Mouse (Mus musculus): ENCODE data around the gene Shoc2. TPM values are rescaled to one million over a fixed set of nuclear protein-coding genes. Genes with fewer than 3 reads are reported as not detected.
"Not testable (repeated sequence)": the region's sequence is repeated elsewhere in the genome, so short reads cannot be mapped to it uniquely, and the experiment has no call there.

Shoc2 gene
- polyA plus RNA-seq, 1 experiment: 9.5 TPM

DNA sequence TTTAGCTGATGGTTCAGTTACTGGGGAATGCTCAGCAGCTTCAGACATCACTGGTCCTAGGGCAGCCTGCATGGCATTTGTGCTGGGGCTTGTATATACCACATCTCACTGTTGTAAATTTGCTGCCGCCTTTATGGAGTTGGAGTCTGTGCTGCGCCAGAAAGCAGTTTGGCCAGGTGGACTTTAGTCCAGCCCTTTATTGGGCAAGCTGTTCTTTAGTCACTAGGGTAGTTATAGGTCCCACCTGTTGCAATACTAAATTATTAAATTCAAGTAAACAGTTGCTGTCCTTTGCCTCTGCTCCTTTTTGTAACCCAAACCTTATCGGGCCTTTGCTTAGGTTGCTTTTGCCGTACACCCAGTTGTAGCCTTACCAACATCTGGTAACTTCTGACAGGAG is 29.2 kb upstream of the Shoc2 start:
- H3K27me3 ChIP-seq (ENCODE audit: control insufficient read depth, insufficient read depth, low read length): no peaks in the 10 kb centered on the region
- no peaks in the 10 kb centered on the region; the same call in 1 of the 2 replicates for H3K36me3 ChIP-seq (ENCODE audit: control insufficient read depth, insufficient read depth, low read length)
- H3K27ac ChIP-seq (ENCODE audit: control insufficient read depth, insufficient read depth, low read depth, low read length): no peak overlapping the region
- TF ChIP-seq POLR2A (IDR thresholded peaks at IDR 0.05; ENCODE audit: control insufficient read depth, low read depth, low read length) (no peak), CTCF (IDR thresholded peaks at IDR 0.05; ENCODE audit: control insufficient read depth, insufficient read depth, insufficient replicate concordance, low read depth, low read length) (no peak)
- H3K4me3 ChIP-seq (ENCODE audit: control insufficient read depth, low read depth, low read length): no peak overlapping the region
- H3K4me1 ChIP-seq (ENCODE audit: control insufficient read depth, insufficient read depth, low read length): no peaks in the 10 kb centered on the region

DNA sequence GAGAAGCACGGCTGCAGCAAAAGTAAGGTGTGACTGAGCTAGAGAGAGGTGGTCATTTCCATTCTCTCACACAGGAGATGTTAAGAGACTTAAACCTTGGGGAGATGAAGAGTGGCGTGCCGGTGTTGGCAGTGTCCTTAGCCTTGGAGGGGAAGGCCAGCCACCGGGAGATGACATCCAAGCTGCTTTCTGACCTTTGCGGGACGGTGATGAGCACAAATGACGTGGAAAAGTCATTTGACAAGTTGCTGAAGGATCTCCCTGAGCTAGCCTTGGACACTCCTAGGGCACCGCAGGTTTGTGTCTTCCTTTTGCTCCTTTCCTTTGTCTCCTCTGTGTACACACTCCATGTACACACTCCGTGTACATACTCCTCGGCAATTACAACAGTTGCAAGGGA is 24.6 kb upstream of the Shoc2 start:
- no peaks in the 10 kb centered on the region for H3K4me1 ChIP-seq (ENCODE audit: control insufficient read depth, insufficient read depth, low read length)
- no peak for TF ChIP-seq POLR2A (IDR thresholded peaks at IDR 0.05; ENCODE audit: control insufficient read depth, low read depth, low read length)
- no peak for TF ChIP-seq CTCF (IDR thresholded peaks at IDR 0.05; ENCODE audit: control insufficient read depth, insufficient read depth, insufficient replicate concordance, low read depth, low read length)
- peaks cover 1% of the 10 kb centered on the region; the same call in 1 of the 2 replicates for H3K36me3 ChIP-seq (ENCODE audit: control insufficient read depth, insufficient read depth, low read length)
- no peak overlapping the region for H3K4me3 ChIP-seq (ENCODE audit: control insufficient read depth, low read depth, low read length)
- H3K27ac ChIP-seq (ENCODE audit: control insufficient read depth, insufficient read depth, low read depth, low read length): no peak overlapping the region
- no peaks in the 10 kb centered on the region for H3K27me3 ChIP-seq (ENCODE audit: control insufficient read depth, insufficient read depth, low read length)

DNA sequence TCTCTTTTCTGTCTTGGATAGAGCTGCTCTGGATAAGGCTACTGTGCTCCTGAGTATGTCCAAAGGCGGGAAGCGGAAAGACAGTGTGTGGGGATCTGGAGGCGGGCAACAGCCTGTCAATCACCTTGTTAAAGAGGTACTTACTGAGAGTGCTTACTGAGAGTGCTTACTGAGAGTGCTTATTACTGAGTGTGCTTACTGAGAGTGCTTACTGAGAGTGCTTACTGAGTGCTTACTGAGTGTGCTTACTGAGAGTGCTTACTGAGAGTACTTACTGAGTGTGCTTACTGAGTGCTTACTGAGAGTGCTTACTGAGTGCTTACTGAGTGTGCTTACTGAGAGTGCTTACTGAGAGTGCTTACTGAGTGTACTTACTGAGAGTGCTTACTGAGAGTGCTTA is 22.1 kb upstream of the Shoc2 start:
- not testable (repeated sequence) for H3K27me3 ChIP-seq (ENCODE audit: control insufficient read depth, insufficient read depth, low read length); H3K27ac ChIP-seq (ENCODE audit: control insufficient read depth, insufficient read depth, low read depth, low read length); H3K4me3 ChIP-seq (ENCODE audit: control insufficient read depth, low read depth, low read length); H3K36me3 ChIP-seq (ENCODE audit: control insufficient read depth, insufficient read depth, low read length); H3K4me1 ChIP-seq (ENCODE audit: control insufficient read depth, insufficient read depth, low read length)

DNA sequence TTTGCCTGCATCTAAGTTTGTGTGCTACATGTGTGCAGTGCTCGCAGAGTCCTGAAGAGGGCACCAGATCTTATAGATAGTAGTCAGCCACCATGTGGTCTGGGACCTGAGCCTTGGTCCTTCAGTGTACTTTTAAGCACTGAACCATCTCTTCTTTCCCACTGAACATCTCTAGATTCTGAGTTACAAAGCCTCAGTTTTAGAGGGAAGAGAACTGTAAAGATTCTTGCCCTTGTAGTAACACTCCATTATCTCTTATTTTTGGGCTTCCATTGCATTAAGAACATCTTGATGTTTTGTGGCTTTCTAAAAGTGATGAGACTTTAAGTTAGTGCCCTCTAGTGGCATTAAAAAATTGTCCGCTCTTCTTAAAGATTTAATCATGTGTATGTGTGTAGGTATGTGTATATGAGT is 18.8 kb upstream of the Shoc2 start:
- no peak for TF ChIP-seq CTCF (IDR thresholded peaks at IDR 0.05; ENCODE audit: control insufficient read depth, insufficient read depth, insufficient replicate concordance, low read depth, low read length)
- TF ChIP-seq POLR2A (IDR thresholded peaks at IDR 0.05; ENCODE audit: control insufficient read depth, low read depth, low read length): no peak
- H3K4me3 ChIP-seq (ENCODE audit: control insufficient read depth, low read depth, low read length): no peak overlapping the region
- H3K27me3 ChIP-seq (ENCODE audit: control insufficient read depth, insufficient read depth, low read length): no peaks in the 10 kb centered on the region
- no peaks in the 10 kb centered on the region for H3K4me1 ChIP-seq (ENCODE audit: control insufficient read depth, insufficient read depth, low read length)
- H3K36me3 ChIP-seq (ENCODE audit: control insufficient read depth, insufficient read depth, low read length): 0 out of 2 replicates have a peak, but pooled peaks cover 1% of the 10 kb centered on the region
- no peak overlapping the region for H3K27ac ChIP-seq (ENCODE audit: control insufficient read depth, insufficient read depth, low read depth, low read length)

DNA sequence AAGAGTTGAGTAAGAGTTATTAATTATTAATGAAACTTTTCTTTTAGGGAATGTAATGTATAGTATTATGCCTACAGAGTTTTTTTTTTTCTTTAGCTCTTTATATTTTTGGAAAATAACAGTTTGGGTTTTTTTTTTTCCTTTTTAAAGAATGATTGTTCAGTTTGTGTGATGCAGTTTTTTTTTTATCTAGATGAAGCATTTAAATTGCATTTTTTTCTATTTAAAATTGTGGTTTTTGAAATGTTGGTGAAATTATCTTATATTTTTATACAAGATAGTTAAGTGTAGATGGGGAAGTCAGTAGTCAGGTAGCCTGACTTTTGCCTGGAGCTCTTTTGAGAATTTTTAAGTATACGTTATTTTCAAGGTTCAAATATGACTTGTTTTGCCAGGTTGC is 17.4 kb upstream of the Shoc2 start:
- no peak overlapping the region for H3K27ac ChIP-seq (ENCODE audit: control insufficient read depth, insufficient read depth, low read depth, low read length)
- no peak overlapping the region for H3K4me3 ChIP-seq (ENCODE audit: control insufficient read depth, low read depth, low read length)
- no peaks in the 10 kb centered on the region for H3K4me1 ChIP-seq (ENCODE audit: control insufficient read depth, insufficient read depth, low read length)
- TF ChIP-seq CTCF (IDR thresholded peaks at IDR 0.05; ENCODE audit: control insufficient read depth, insufficient read depth, insufficient replicate concordance, low read depth, low read length) (no peak), POLR2A (IDR thresholded peaks at IDR 0.05; ENCODE audit: control insufficient read depth, low read depth, low read length) (no peak)
- H3K27me3 ChIP-seq (ENCODE audit: control insufficient read depth, insufficient read depth, low read length): no peaks in the 10 kb centered on the region
- no peaks in the 10 kb centered on the region for H3K36me3 ChIP-seq (ENCODE audit: control insufficient read depth, insufficient read depth, low read length)

DNA sequence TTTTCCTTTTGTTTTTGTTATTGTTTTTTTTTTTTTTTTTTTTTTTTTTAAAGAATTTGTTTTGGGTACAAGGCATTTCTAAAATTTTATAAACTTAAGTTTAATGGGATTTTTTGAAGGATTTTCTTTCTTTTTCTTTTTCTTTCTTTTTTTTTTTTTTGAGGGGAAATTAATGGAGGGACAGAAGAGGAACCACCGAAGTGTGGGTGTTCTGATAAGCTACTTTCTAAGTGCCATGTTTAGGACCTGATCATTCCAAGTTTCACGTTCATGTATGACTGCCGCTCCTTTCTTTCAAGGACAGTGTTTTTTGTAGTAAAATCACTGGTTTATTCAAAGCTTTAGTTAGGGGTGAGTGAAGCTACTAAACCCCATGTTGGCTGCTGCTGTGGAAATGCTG is 14.9 kb upstream of the Shoc2 start:
- Histone ChIP-seq H3K36me3 (ENCODE audit: control insufficient read depth, insufficient read depth, low read length) (no peaks in the 10 kb centered on the region), H3K27ac (ENCODE audit: control insufficient read depth, insufficient read depth, low read depth, low read length) (no peak overlapping the region), H3K4me1 (ENCODE audit: control insufficient read depth, insufficient read depth, low read length) (no peaks in the 10 kb centered on the region), H3K27me3 (ENCODE audit: control insufficient read depth, insufficient read depth, low read length) (no peaks in the 10 kb centered on the region), H3K4me3 (ENCODE audit: control insufficient read depth, low read depth, low read length) (no peak overlapping the region)
- TF ChIP-seq CTCF (IDR thresholded peaks at IDR 0.05; ENCODE audit: control insufficient read depth, insufficient read depth, insufficient replicate concordance, low read depth, low read length) (no peak), POLR2A (IDR thresholded peaks at IDR 0.05; ENCODE audit: control insufficient read depth, low read depth, low read length) (no peak)

DNA sequence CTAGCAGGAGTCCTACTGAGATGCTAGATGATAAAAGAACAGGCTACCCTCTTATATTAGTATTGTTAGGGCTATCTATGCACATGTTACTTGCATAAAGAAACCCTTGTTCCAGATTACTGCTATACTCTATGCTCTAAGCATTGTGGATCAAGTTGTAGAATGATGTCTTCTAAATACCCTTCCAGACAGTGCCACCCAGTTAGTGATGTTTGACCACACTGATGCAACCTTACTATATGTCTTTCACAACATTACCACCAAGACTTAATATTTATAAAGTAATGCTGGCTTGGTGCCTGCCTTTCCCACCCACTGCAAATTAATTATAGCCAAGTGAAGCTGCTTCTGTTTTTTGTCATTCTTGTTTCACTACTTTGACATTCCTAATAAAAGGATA is 11.1 kb upstream of the Shoc2 start:
- no peak overlapping the region for H3K4me3 ChIP-seq (ENCODE audit: control insufficient read depth, low read depth, low read length)

DNA sequence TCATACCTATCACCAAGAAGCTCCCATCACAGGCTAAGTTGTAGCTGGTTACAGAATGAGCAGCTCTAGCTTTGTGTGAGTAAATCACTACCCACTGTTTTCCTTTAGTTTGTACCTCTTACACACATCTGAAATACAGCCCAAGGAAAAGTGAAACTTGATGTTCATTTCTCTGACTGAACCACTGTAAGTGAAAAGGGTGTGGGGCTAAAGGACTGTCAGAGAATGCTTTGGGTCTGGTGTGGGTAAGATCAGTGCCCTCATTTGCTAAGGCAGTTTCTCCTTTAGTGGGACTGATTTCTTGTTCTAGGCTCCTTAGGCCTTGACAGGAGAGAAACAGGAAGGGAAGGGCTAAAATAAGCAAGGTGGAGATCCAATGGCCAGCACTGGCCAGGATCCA is 10.1 kb upstream of the Shoc2 start:
- no peak overlapping the region for H3K4me3 ChIP-seq (ENCODE audit: control insufficient read depth, low read depth, low read length)

More for the DNA sequence above, 11.1 kb upstream of the Shoc2 start:
- H3K27me3 ChIP-seq (ENCODE audit: control insufficient read depth, insufficient read depth, low read length): no peaks in the 10 kb centered on the region
- no peak overlapping the region for H3K27ac ChIP-seq (ENCODE audit: control insufficient read depth, insufficient read depth, low read depth, low read length)
- H3K36me3 ChIP-seq (ENCODE audit: control insufficient read depth, insufficient read depth, low read length): no peaks in the 10 kb centered on the region; the same call in 1 of the 2 replicates
- H3K4me1 ChIP-seq (ENCODE audit: control insufficient read depth, insufficient read depth, low read length): no peaks in the 10 kb centered on the region
- TF ChIP-seq CTCF (IDR thresholded peaks at IDR 0.05; ENCODE audit: control insufficient read depth, insufficient read depth, insufficient replicate concordance, low read depth, low read length) (no peak), POLR2A (IDR thresholded peaks at IDR 0.05; ENCODE audit: control insufficient read depth, low read depth, low read length) (no peak)

More for the DNA sequence above, 10.1 kb upstream of the Shoc2 start:
- no peak overlapping the region for H3K27ac ChIP-seq (ENCODE audit: control insufficient read depth, insufficient read depth, low read depth, low read length)
- no peaks in the 10 kb centered on the region for H3K27me3 ChIP-seq (ENCODE audit: control insufficient read depth, insufficient read depth, low read length)
- no peak for TF ChIP-seq POLR2A (IDR thresholded peaks at IDR 0.05; ENCODE audit: control insufficient read depth, low read depth, low read length)
- TF ChIP-seq CTCF (IDR thresholded peaks at IDR 0.05; ENCODE audit: control insufficient read depth, insufficient read depth, insufficient replicate concordance, low read depth, low read length): no peak
- H3K4me1 ChIP-seq (ENCODE audit: control insufficient read depth, insufficient read depth, low read length): no peaks in the 10 kb centered on the region
- H3K36me3 ChIP-seq (ENCODE audit: control insufficient read depth, insufficient read depth, low read length): no peaks in the 10 kb centered on the region; the same call in 1 of the 2 replicates
